Mouse (Mus musculus): ENCODE measurements around the gene Nlk. TPM values are rescaled to one million over a fixed set of nuclear protein-coding genes. Genes with fewer than 3 reads are reported as not detected.
"Not testable (repeated sequence)": the region's sequence is repeated elsewhere in the genome, so short reads cannot be mapped to it uniquely, and the experiment has no call there.

Gene Nlk
- polyA plus RNA-seq, 2 experiments, result 3.2 to 4.4 TPM

GRCm38 (mm10) chr11:78535376-78536079 is 161.6 kb downstream of the Nlk start:
- peak overlapping the region; percentile 60 to 78 for H3K4me3 ChIP-seq (ENCODE audit: insufficient read depth in 1 of 2, low read depth in 2 of 2, low read length in 2 of 2)
- no peaks in the 10 kb centered on the region for H3K27me3 ChIP-seq (ENCODE audit: control insufficient read depth, insufficient read depth, low read length)
- H3K9me3 ChIP-seq (ENCODE audit: control insufficient read depth, low read length), result no peaks in the 10 kb centered on the region
- DNase-seq (ENCODE audit: low read depth in 3 of 3, low spot score in 3 of 3) (peak in 1 of 3 experiments; percentile 52), ATAC-seq (ENCODE audit: insufficient read depth) (no peak)
- peak overlapping the region; percentile 68 for H3K9ac ChIP-seq (replicated peaks)
- H3K4me1 ChIP-seq (replicated peaks; ENCODE audit: control insufficient read depth in 2 of 2, insufficient read depth in 2 of 2, low read length in 1 of 2), result peaks cover 13 to 18% of the 10 kb centered on the region in 2 experiments
- TF ChIP-seq CTCF (IDR thresholded peaks at IDR 0.05; ENCODE audit: low read depth), result no peak
- TF ChIP-seq EP300 (IDR thresholded peaks at IDR 0.05; ENCODE audit: low read depth), result no peak
- H3K4me2 ChIP-seq (ENCODE audit: low read depth), result peak overlapping the region; percentile 97
- H3K36me3 ChIP-seq (replicated peaks; ENCODE audit: control insufficient read depth, insufficient read depth, low read depth), result peaks cover 18% of the 10 kb centered on the region
- WGBS (ENCODE audit: insufficient replicate concordance), result 2% methylated on average over 23 of the region's 23 CpGs
- H3K27ac ChIP-seq, result peak overlapping the region; percentile 69

GRCm38 (mm10) chr11:78534516-78534915 is 162.7 kb downstream of the Nlk start:
- 64% methylated on average over 4 of the region's 4 CpGs for WGBS (ENCODE audit: insufficient replicate concordance)
- Histone ChIP-seq H3K27me3 (ENCODE audit: control insufficient read depth, insufficient read depth, low read length) (no peaks in the 10 kb centered on the region), H3K4me2 (ENCODE audit: low read depth) (peak overlapping the region; percentile 97), H3K4me3 (ENCODE audit: insufficient read depth in 1 of 2, low read depth in 2 of 2, low read length in 2 of 2) (no peak overlapping the region), H3K4me1 (replicated peaks; ENCODE audit: control insufficient read depth in 2 of 2, insufficient read depth in 2 of 2, low read length in 1 of 2) (peaks cover 13 to 18% of the 10 kb centered on the region in 2 experiments), H3K9ac (replicated peaks) (no peak overlapping the region), H3K36me3 (replicated peaks; ENCODE audit: control insufficient read depth, insufficient read depth, low read depth) (peaks cover 8% of the 10 kb centered on the region), H3K9me3 (ENCODE audit: control insufficient read depth, low read length) (no peaks in the 10 kb centered on the region), H3K27ac (no peak overlapping the region)
- TF ChIP-seq EP300 (IDR thresholded peaks at IDR 0.05; ENCODE audit: low read depth), result no peak
- DNase-seq (ENCODE audit: low read depth in 3 of 3, low spot score in 3 of 3) (no peak), ATAC-seq (ENCODE audit: insufficient read depth) (no peak)

- H3K27me3 ChIP-seq (ENCODE audit: control insufficient read depth, insufficient read depth, low read length); DNase-seq (ENCODE audit: low read depth in 3 of 3, low spot score in 3 of 3); H3K9me3 ChIP-seq (ENCODE audit: control insufficient read depth, low read length); H3K4me3 ChIP-seq (ENCODE audit: insufficient read depth in 1 of 2, low read depth in 2 of 2, low read length in 2 of 2); H3K4me2 ChIP-seq (ENCODE audit: low read depth); H3K27ac ChIP-seq; H3K4me1 ChIP-seq (replicated peaks; ENCODE audit: control insufficient read depth in 2 of 2, insufficient read depth in 2 of 2, low read length in 1 of 2); ATAC-seq (ENCODE audit: insufficient read depth); H3K36me3 ChIP-seq (replicated peaks; ENCODE audit: control insufficient read depth, insufficient read depth, low read depth); H3K9ac ChIP-seq (replicated peaks): not testable (repeated sequence)
- WGBS (ENCODE audit: insufficient replicate concordance), result 69% methylated on average over 10 of the region's 10 CpGs
Measured at GRCm38 (mm10) chr11:78531515-78531914, 165.7 kb downstream of the Nlk start.

DNA sequence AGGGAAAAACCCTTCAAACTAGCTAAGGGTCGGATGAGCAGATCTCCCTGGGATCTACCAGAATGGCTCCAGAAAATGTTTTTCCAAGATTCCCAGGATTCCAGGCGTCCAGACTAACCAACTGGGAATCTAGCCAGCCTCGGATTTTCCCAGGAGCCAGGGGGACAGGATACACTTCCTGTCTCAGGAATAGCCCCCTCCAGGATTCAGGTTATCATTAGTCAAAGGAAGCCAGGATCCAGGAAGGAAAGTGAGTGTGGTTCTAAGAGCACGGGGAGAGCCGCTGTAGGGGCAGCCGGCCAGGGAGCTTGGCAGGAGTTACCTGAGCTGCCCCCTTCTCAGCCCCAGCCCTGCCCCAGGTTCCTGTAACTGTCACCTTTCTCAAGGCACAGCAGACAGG is 166.1 kb downstream of the Nlk start:
- Histone ChIP-seq H3K4me3 (ENCODE audit: insufficient read depth in 1 of 2, low read depth in 2 of 2, low read length in 2 of 2) (no peak overlapping the region), H3K9ac (replicated peaks) (no peak overlapping the region), H3K4me2 (ENCODE audit: low read depth) (no peak overlapping the region), H3K27ac (no peak overlapping the region), H3K4me1 (replicated peaks; ENCODE audit: control insufficient read depth in 2 of 2, insufficient read depth in 2 of 2, low read length in 1 of 2) (peaks cover 7 to 10% of the 10 kb centered on the region in 2 experiments), H3K27me3 (ENCODE audit: control insufficient read depth, insufficient read depth, low read length) (no peaks in the 10 kb centered on the region), H3K9me3 (ENCODE audit: control insufficient read depth, low read length) (no peaks in the 10 kb centered on the region), H3K36me3 (replicated peaks; ENCODE audit: control insufficient read depth, insufficient read depth, low read depth) (no peaks in the 10 kb centered on the region)
- 53% methylated on average over 6 of the region's 6 CpGs for WGBS (ENCODE audit: insufficient replicate concordance)
- ATAC-seq (ENCODE audit: insufficient read depth) (no peak), DNase-seq (ENCODE audit: low read depth in 3 of 3, low spot score in 3 of 3) (no peak)
- TF ChIP-seq EP300 (IDR thresholded peaks at IDR 0.05; ENCODE audit: low read depth) (no peak), CTCF (IDR thresholded peaks at IDR 0.05; ENCODE audit: low read depth) (no peak)

- ATAC-seq (ENCODE audit: insufficient read depth) (no peak), DNase-seq (ENCODE audit: low read depth in 3 of 3, low spot score in 3 of 3) (no peak)
- Histone ChIP-seq H3K4me2 (ENCODE audit: low read depth) (no peak overlapping the region), H3K4me3 (ENCODE audit: insufficient read depth in 1 of 2, low read depth in 2 of 2, low read length in 2 of 2) (no peak overlapping the region), H3K9ac (replicated peaks) (no peak overlapping the region), H3K27me3 (ENCODE audit: control insufficient read depth, insufficient read depth, low read length) (no peaks in the 10 kb centered on the region), H3K9me3 (ENCODE audit: control insufficient read depth, low read length) (no peaks in the 10 kb centered on the region), H3K36me3 (replicated peaks; ENCODE audit: control insufficient read depth, insufficient read depth, low read depth) (no peaks in the 10 kb centered on the region), H3K4me1 (replicated peaks; ENCODE audit: control insufficient read depth in 2 of 2, insufficient read depth in 2 of 2, low read length in 1 of 2) (peaks cover 2 to 4% of the 10 kb centered on the region in 2 experiments), H3K27ac (no peak overlapping the region)
- TF ChIP-seq EP300 (IDR thresholded peaks at IDR 0.05; ENCODE audit: low read depth), result no peak
- TF ChIP-seq CTCF (IDR thresholded peaks at IDR 0.05; ENCODE audit: low read depth), result no peak
- 76% methylated on average over 12 of the region's 12 CpGs for WGBS (ENCODE audit: insufficient replicate concordance)
Measured at GRCm38 (mm10) chr11:78530001-78530400, 167.2 kb downstream of the Nlk start.

All from liver, embryonic 14.5 days (tissue).